17 mouse cellular contexts compared by ENCODE assay signal in genomic region chr4:62730861-62731260, GRCm38 (mm10).
DNase-seq lines count a peak whose midpoint lies in the region; ATAC-seq and TF ChIP-seq lines count a peak whose summit lies in the region.
"Had no signal": no experiment of that assay in that cellular context is flagged by ENCODE, and none has a peak within 500 bp of the region (broad histone marks: within the 10 kb centered on the region; RNA-seq: fewer than 3 reads in every experiment).

No protein-coding gene starts in this region.

- H3K4me3 ChIP-seq in heart, adult 2 months = no peak overlapping the region
- H3K4me3 ChIP-seq in limb, embryonic 15.5 days = no peak overlapping the region
- no peak overlapping the region for H3K4me3 ChIP-seq in limb, embryonic 10.5 days
- no peak overlapping the region for H3K4me3 ChIP-seq in embryonic facial prominence, embryonic 14.5 days (ENCODE audit: low read depth, low read length)
- H3K4me3 ChIP-seq: forebrain, embryonic 15.5 days; hindbrain, embryonic 15.5 days had no signal

- H3K79me2 ChIP-seq in heart, adult 2 months (replicated peaks; ENCODE audit: control insufficient read depth, insufficient read depth, low read length) = no peaks in the 10 kb centered on the region

- no peak for TF ChIP-seq POLR2A in heart, adult 2 months (IDR thresholded peaks at IDR 0.05; ENCODE audit: insufficient read depth, low read depth, low read length)

- no peak for TF ChIP-seq EP300 in heart, adult 2 months (IDR thresholded peaks at IDR 0.05; ENCODE audit: insufficient read depth, low read depth, low read length)

- no peak overlapping the region for H3K27ac ChIP-seq in heart, adult 2 months
- peak overlapping the region; percentile 94 for H3K27ac ChIP-seq in limb, embryonic 15.5 days
- H3K27ac ChIP-seq in limb, embryonic 10.5 days = no peak overlapping the region
- peak overlapping the region; percentile 67; the same call in 1 of the 2 replicates for H3K27ac ChIP-seq in embryonic facial prominence, embryonic 14.5 days (replicated peaks; ENCODE audit: low read depth, low read length)
- H3K27ac ChIP-seq: forebrain, embryonic 15.5 days; hindbrain, embryonic 15.5 days had no signal

- no peak overlapping the region for H3K9ac ChIP-seq in heart, adult 2 months (ENCODE audit: low read depth, low read length)
- H3K9ac ChIP-seq in limb, embryonic 15.5 days = no peak overlapping the region
- H3K9ac ChIP-seq in embryonic facial prominence, embryonic 14.5 days (ENCODE audit: low read depth, low read length) = no peak overlapping the region
- H3K9ac ChIP-seq: forebrain, embryonic 15.5 days; hindbrain, embryonic 15.5 days had no signal

- intact Hi-C loops in heart, adult 2 months (cut with DNase I) = no loop called here
- intact Hi-C loops in heart, postnatal 25 days (cut with DNase I) = loop anchor here (2.0 kb wide), 1 partner anchor 30 kb away; no protein-coding TSS in a partner anchor

- no peaks in the 10 kb centered on the region for H3K27me3 ChIP-seq in heart, adult 2 months (ENCODE audit: control insufficient read depth, insufficient read depth, low read length)
- no peaks in the 10 kb centered on the region for H3K27me3 ChIP-seq in limb, embryonic 15.5 days
- no peaks in the 10 kb centered on the region for H3K27me3 ChIP-seq in limb, embryonic 10.5 days (ENCODE audit: low read depth, poor library complexity, severe bottlenecking)
- H3K27me3 ChIP-seq in embryonic facial prominence, embryonic 14.5 days (replicated peaks; ENCODE audit: control insufficient read depth, insufficient read depth, low read length) = no peaks in the 10 kb centered on the region
- H3K27me3 ChIP-seq: forebrain, embryonic 15.5 days; hindbrain, embryonic 15.5 days; Patski had no signal

- no peaks in the 10 kb centered on the region for H3K9me3 ChIP-seq in limb, embryonic 15.5 days
- no peaks in the 10 kb centered on the region for H3K9me3 ChIP-seq in limb, embryonic 10.5 days (replicated peaks)
- H3K9me3 ChIP-seq in embryonic facial prominence, embryonic 14.5 days (ENCODE audit: control insufficient read depth, low read length) = 0 out of 2 replicates have a peak, but pooled peaks cover under 1% of the 10 kb centered on the region
- H3K9me3 ChIP-seq: forebrain, embryonic 15.5 days; hindbrain, embryonic 15.5 days had no signal

- peaks cover 37% of the 10 kb centered on the region for H3K4me1 ChIP-seq in heart, adult 2 months (ENCODE audit: control insufficient read depth, insufficient read depth, low read length)
- H3K4me1 ChIP-seq in limb, embryonic 15.5 days = peaks cover 89% of the 10 kb centered on the region
- H3K4me1 ChIP-seq in limb, embryonic 10.5 days = peaks cover 48% of the 10 kb centered on the region
- peaks cover 57% of the 10 kb centered on the region for H3K4me1 ChIP-seq in embryonic facial prominence, embryonic 14.5 days (ENCODE audit: control insufficient read depth, insufficient read depth, low read length)

- peak; percentile 2 to 17 for DNase-seq in heart, adult 2 months
- no peak for DNase-seq in heart, postnatal 25 days (ENCODE audit: low spot score)
- no peak for DNase-seq in limb, embryonic 10.5 days (ENCODE audit: low spot score)
- no peak for DNase-seq in embryonic facial prominence, embryonic 14.5 days (ENCODE audit: low spot score)
- DNase-seq in kidney, postnatal 4 days = no peak
- DNase-seq: adrenal gland, postnatal 14 days; cerebellum, adult 11-12 months; cerebellum, adult 9-10 months; cerebellum, postnatal 25 days; gastrocnemius, postnatal 14 days; heart, postnatal 36 days had no signal

- H3K36me3 ChIP-seq in heart, adult 2 months (ENCODE audit: control insufficient read depth, insufficient read depth, low read length) = peaks cover 10% of the 10 kb centered on the region
- H3K36me3 ChIP-seq in limb, embryonic 15.5 days = no peaks in the 10 kb centered on the region
- no peaks in the 10 kb centered on the region for H3K36me3 ChIP-seq in limb, embryonic 10.5 days
- no peaks in the 10 kb centered on the region for H3K36me3 ChIP-seq in embryonic facial prominence, embryonic 14.5 days (ENCODE audit: control insufficient read depth, insufficient read depth, low read length)
- H3K36me3 ChIP-seq: forebrain, embryonic 15.5 days; hindbrain, embryonic 15.5 days had no signal

- ATAC-seq in limb, embryonic 15.5 days (ENCODE audit: insufficient number of reproducible peaks, low FRiP score, low TSS enrichment, low read depth) = no peak
- ATAC-seq in embryonic facial prominence, embryonic 14.5 days (ENCODE audit: low read depth) = no peak
- ATAC-seq: activated CD4-positive, CD25-positive, alpha-beta regulatory T cell, adult 4 months; forebrain, embryonic 15.5 days; intestine, embryonic 16.5 days; Patski had no signal

- no peak for TF ChIP-seq CTCF in heart, adult 2 months (IDR thresholded peaks at IDR 0.05)

- WGBS in heart, adult 2 months = 81% methylated on average over 3 of the region's 3 CpGs
- 79% methylated on average over 3 of the region's 3 CpGs for WGBS in limb, embryonic 15.5 days
- WGBS in limb, embryonic 10.5 days = 86% methylated on average over 3 of the region's 3 CpGs
- 73% methylated on average over 3 of the region's 3 CpGs for whole genome bisulfite sequencing in embryonic facial prominence, embryonic 14.5 days

- H3K4me2 ChIP-seq in limb, embryonic 15.5 days = no peak overlapping the region
- no peak overlapping the region for H3K4me2 ChIP-seq in embryonic facial prominence, embryonic 14.5 days (ENCODE audit: low read depth, low read length)
- H3K4me2 ChIP-seq: forebrain, embryonic 15.5 days; hindbrain, embryonic 15.5 days had no signal

Comparison
In these comparisons a context has a peak if more than half of its experiments do, and no peak if none do; other contexts are left out.
1. DNase-seq: peak in heart, adult 2 months (2 of 2); none in heart, postnatal 25 days (single experiment), limb, embryonic 10.5 days (single experiment), embryonic facial prominence, embryonic 14.5 days (single experiment) and kidney, postnatal 4 days (0 of 2).
2. H3K27ac ChIP-seq: peak in limb, embryonic 15.5 days (single experiment) and embryonic facial prominence, embryonic 14.5 days (single experiment); none in heart, adult 2 months (single experiment) and limb, embryonic 10.5 days (single experiment).